Mouse (Mus musculus): ENCODE results near the gene Mki67. TPM values are rescaled to one million over a fixed set of nuclear protein-coding genes. Genes with fewer than 3 reads are reported as not detected.

Gene Mki67
- polyA plus RNA-seq, 1 experiment from 2014 or later: 2.8 TPM

GRCm38 (mm10) chr7:135734911-135735646 lies 18.9 kb upstream of the Mki67 start:
- H3K27ac ChIP-seq (ENCODE audit: low read length): peak overlapping the region; percentile 54; the same call in 1 of the 2 replicates
- H3K27me3 ChIP-seq (replicated peaks; ENCODE audit: insufficient read depth, low read length): no peaks in the 10 kb centered on the region
- H3K36me3 ChIP-seq (ENCODE audit: insufficient read depth, low read length): no peaks in the 10 kb centered on the region
- H3K4me3 ChIP-seq (ENCODE audit: low read depth, low read length): no peak overlapping the region
- DNase-seq (ENCODE audit: low spot score): peak; percentile 68
- TF ChIP-seq CTCF (IDR thresholded peaks at IDR 0.05) (no peak), EP300 (IDR thresholded peaks at IDR 0.05) (no peak)
- no peak overlapping the region for H3K9ac ChIP-seq (replicated peaks; ENCODE audit: low read depth)
- 54% methylated on average over 9 of the region's 9 CpGs for WGBS
- peaks cover 5% of the 10 kb centered on the region; the same call in 1 of the 2 replicates for H3K4me1 ChIP-seq (ENCODE audit: insufficient read depth, low read depth, low read length)
- peak; percentile 47 for ATAC-seq
- H3K4me2 ChIP-seq (replicated peaks; ENCODE audit: low read depth, low read length): 0 out of 2 replicates have a peak overlapping the region, but pooled peaks have one; percentile 60
- H3K9me3 ChIP-seq (ENCODE audit: low read length): no peaks in the 10 kb centered on the region

GRCm38 (mm10) chr7:135734379-135734778 lies 18.2 kb upstream of the Mki67 start:
- TF ChIP-seq EP300 (IDR thresholded peaks at IDR 0.05): no peak
- TF ChIP-seq CTCF (IDR thresholded peaks at IDR 0.05): no peak
- Histone ChIP-seq H3K36me3 (ENCODE audit: insufficient read depth, low read length) (no peaks in the 10 kb centered on the region), H3K4me3 (ENCODE audit: low read depth, low read length) (no peak overlapping the region), H3K4me1 (ENCODE audit: insufficient read depth, low read depth, low read length) (peaks cover 5% of the 10 kb centered on the region; the same call in 1 of the 2 replicates), H3K9me3 (ENCODE audit: low read length) (no peaks in the 10 kb centered on the region), H3K27me3 (replicated peaks; ENCODE audit: insufficient read depth, low read length) (no peaks in the 10 kb centered on the region), H3K4me2 (replicated peaks; ENCODE audit: low read depth, low read length) (no peak overlapping the region), H3K9ac (replicated peaks; ENCODE audit: low read depth) (no peak overlapping the region), H3K27ac (ENCODE audit: low read length) (no peak overlapping the region)
- DNase-seq (ENCODE audit: low spot score) (no peak), ATAC-seq (no peak)
- WGBS: 86% methylated on average over 5 of the region's 5 CpGs

GRCm38 (mm10) chr7:135728038-135728437 lies 11.9 kb upstream of the Mki67 start:
- DNase-seq (ENCODE audit: low spot score): peak; percentile 54
- 61% methylated on average over 12 of the region's 12 CpGs for WGBS
- TF ChIP-seq CTCF (IDR thresholded peaks at IDR 0.05) (no peak), EP300 (IDR thresholded peaks at IDR 0.05) (no peak)
- Histone ChIP-seq H3K4me3 (ENCODE audit: low read depth, low read length) (no peak overlapping the region), H3K27me3 (replicated peaks; ENCODE audit: insufficient read depth, low read length) (no peaks in the 10 kb centered on the region), H3K27ac (ENCODE audit: low read length) (no peak overlapping the region), H3K36me3 (ENCODE audit: insufficient read depth, low read length) (no peaks in the 10 kb centered on the region), H3K4me2 (replicated peaks; ENCODE audit: low read depth, low read length) (no peak overlapping the region), H3K9me3 (ENCODE audit: low read length) (no peaks in the 10 kb centered on the region), H3K4me1 (ENCODE audit: insufficient read depth, low read depth, low read length) (no peaks in the 10 kb centered on the region), H3K9ac (replicated peaks; ENCODE audit: low read depth) (no peak overlapping the region)
- ATAC-seq: peak; percentile 53

DNA sequence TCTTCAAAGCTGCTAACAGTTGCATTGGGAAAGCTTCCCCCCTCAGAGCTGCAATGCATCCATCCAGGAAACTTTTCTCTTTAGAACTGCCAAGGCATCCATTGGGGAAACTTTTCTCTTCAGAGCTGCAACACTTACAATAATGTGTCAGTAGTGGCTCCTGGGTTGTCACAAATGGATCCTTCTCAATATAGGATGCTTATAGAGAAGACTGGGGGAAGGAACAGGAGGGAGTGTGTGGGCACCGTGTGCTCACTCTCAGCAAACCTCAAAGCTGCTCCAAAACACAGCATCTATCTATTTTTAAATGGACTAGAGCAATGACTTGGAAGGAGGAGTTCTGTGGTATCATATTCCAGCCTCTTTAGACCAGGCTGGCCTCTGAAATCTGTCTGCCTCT lies 10.5 kb upstream of the Mki67 start:
- H3K9ac ChIP-seq (replicated peaks; ENCODE audit: low read depth): no peak overlapping the region
- TF ChIP-seq EP300 (IDR thresholded peaks at IDR 0.05): no peak
- no peak for TF ChIP-seq CTCF (IDR thresholded peaks at IDR 0.05)
- no peak overlapping the region for H3K27ac ChIP-seq (ENCODE audit: low read length)
- H3K4me1 ChIP-seq (ENCODE audit: insufficient read depth, low read depth, low read length): no peaks in the 10 kb centered on the region
- no peaks in the 10 kb centered on the region for H3K27me3 ChIP-seq (replicated peaks; ENCODE audit: insufficient read depth, low read length)
- no peaks in the 10 kb centered on the region for H3K9me3 ChIP-seq (ENCODE audit: low read length)
- WGBS: 84% methylated on average over 1 of the region's 1 CpGs
- DNase-seq (ENCODE audit: low spot score) (no peak), ATAC-seq (no peak)
- H3K36me3 ChIP-seq (ENCODE audit: insufficient read depth, low read length): no peaks in the 10 kb centered on the region
- no peak overlapping the region for H3K4me3 ChIP-seq (ENCODE audit: low read depth, low read length)
- no peak overlapping the region for H3K4me2 ChIP-seq (replicated peaks; ENCODE audit: low read depth, low read length)

GRCm38 (mm10) chr7:135723672-135724341 lies 7.6 kb upstream of the Mki67 start:
- no peak for TF ChIP-seq EP300 (IDR thresholded peaks at IDR 0.05)
- TF ChIP-seq CTCF (IDR thresholded peaks at IDR 0.05): no peak
- 25% methylated on average over 6 of the region's 6 CpGs for whole genome bisulfite sequencing
- no peaks in the 10 kb centered on the region for H3K4me1 ChIP-seq (ENCODE audit: insufficient read depth, low read depth, low read length)
- no peak overlapping the region for H3K4me3 ChIP-seq (ENCODE audit: low read depth, low read length)
- H3K27ac ChIP-seq (ENCODE audit: low read length): peak overlapping the region; percentile 27
- no peaks in the 10 kb centered on the region for H3K36me3 ChIP-seq (ENCODE audit: insufficient read depth, low read length)
- H3K9ac ChIP-seq (replicated peaks; ENCODE audit: low read depth): no peak overlapping the region
- ATAC-seq (peak; percentile 48), DNase-seq (ENCODE audit: low spot score) (peak; percentile 53)
- no peaks in the 10 kb centered on the region for H3K27me3 ChIP-seq (replicated peaks; ENCODE audit: insufficient read depth, low read length)
- no peak overlapping the region for H3K4me2 ChIP-seq (replicated peaks; ENCODE audit: low read depth, low read length)
- no peaks in the 10 kb centered on the region for H3K9me3 ChIP-seq (ENCODE audit: low read length)

GRCm38 (mm10) chr7:135722011-135722838 lies 6.1 kb upstream of the Mki67 start:
- H3K9me3 ChIP-seq (ENCODE audit: low read length): no peaks in the 10 kb centered on the region
- DNase-seq (ENCODE audit: low spot score) (no peak), ATAC-seq (no peak)
- H3K27ac ChIP-seq (ENCODE audit: low read length): no peak overlapping the region
- no peak overlapping the region for H3K9ac ChIP-seq (replicated peaks; ENCODE audit: low read depth)
- H3K27me3 ChIP-seq (replicated peaks; ENCODE audit: insufficient read depth, low read length): no peaks in the 10 kb centered on the region
- no peak for TF ChIP-seq CTCF (IDR thresholded peaks at IDR 0.05)
- TF ChIP-seq EP300 (IDR thresholded peaks at IDR 0.05): no peak
- no peaks in the 10 kb centered on the region for H3K36me3 ChIP-seq (ENCODE audit: insufficient read depth, low read length)
- no peak overlapping the region for H3K4me2 ChIP-seq (replicated peaks; ENCODE audit: low read depth, low read length)
- no peaks in the 10 kb centered on the region for H3K4me1 ChIP-seq (ENCODE audit: insufficient read depth, low read depth, low read length)
- H3K4me3 ChIP-seq (ENCODE audit: low read depth, low read length): no peak overlapping the region
- WGBS: 74% methylated on average over 6 of the region's 6 CpGs

All from lung, postnatal 0 days (tissue).